ENCODE assay signal across 8 mouse cellular contexts in the genomic region with DNA sequence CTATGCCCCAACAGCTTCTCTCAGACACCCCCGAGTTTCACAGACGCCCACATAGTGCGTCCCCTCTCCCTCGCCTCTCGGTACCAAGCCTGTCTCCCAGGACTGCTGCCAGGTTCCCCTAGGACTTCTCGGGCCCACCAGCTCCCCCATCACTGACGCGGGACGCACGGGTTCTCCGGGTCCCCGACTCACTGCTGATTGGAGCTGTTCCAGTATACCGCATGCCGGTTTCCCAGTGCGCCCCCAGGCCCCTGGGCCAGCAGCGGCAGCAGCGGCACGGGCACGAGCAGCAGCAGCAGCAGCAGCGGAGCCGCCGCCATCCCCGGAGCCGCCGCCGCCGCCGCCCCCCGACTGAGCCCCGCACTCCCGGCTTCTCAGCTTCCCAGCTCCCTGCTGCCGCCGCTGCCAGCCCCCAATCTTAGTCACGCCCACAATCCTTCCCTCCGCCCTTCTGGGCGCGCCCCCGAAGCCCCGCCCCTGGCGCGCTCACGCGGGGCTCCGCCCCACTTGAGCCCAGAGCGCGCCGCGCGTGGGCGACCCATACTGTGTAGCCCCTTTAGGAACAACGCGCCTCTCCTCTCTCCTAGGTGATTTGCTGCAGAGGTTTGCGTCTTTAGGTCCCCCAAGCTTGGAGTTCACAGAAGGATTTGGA. TPM values are rescaled to one million over a fixed set of nuclear protein-coding genes. Genes with fewer than 3 reads are reported as not detected.
DNase-seq lines count a peak whose midpoint lies in the region; ATAC-seq lines count a peak whose summit lies in the region.

Efna3 (minus strand) TSS at position 452 of the 652 bp plus-strand sequence.

- under 1% methylated on average over 53 of the region's 53 CpGs for WGBS in hindbrain, embryonic 16.5 days

- H3K4me2 ChIP-seq in hindbrain, embryonic 16.5 days (ENCODE audit: low read length) = peak within 1 kb of the TSS; percentile 89

- H3K27ac ChIP-seq in hindbrain, embryonic 16.5 days (ENCODE audit: low read depth, low read length) = peak within 1 kb of the TSS; percentile 96

- H3K27me3 ChIP-seq in hindbrain, embryonic 16.5 days (replicated peaks; ENCODE audit: control insufficient read depth, insufficient read depth, low read length) = peaks cover 3% of the 10 kb centered on the region

- DNase-seq in NIH3T3 (ENCODE audit: low read depth) = peak; percentile 86
- DNase-seq in c-Kit-positive CD71-positive TER-119-positive erythroid progenitor cells, embryonic 14.5 days (ENCODE audit: low spot score) = peak; percentile 27
- DNase-seq in gastrocnemius, adult 18-20 months (ENCODE audit: low spot score) = peak; percentile 56
- peak; percentile 88 for DNase-seq in left cerebral cortex, adult 11 months (ENCODE audit: low spot score)
- DNase-seq in lung, postnatal 14 days = peak; percentile 70
- DNase-seq in right cerebral cortex, postnatal 14 days = peak; percentile 85

- ATAC-seq in hindbrain, embryonic 16.5 days = peak; percentile 42
- no peak for ATAC-seq in megakaryocyte-erythroid progenitor cell, adult 5-6 weeks (replicated peaks; ENCODE audit: low FRiP score, low TSS enrichment, poor library complexity, severe bottlenecking)

- no peaks in the 10 kb centered on the region for H3K9me3 ChIP-seq in hindbrain, embryonic 16.5 days (ENCODE audit: control insufficient read depth, low read length)

- peak within 1 kb of the TSS; percentile 60 for H3K4me3 ChIP-seq in hindbrain, embryonic 16.5 days (ENCODE audit: low read length)

- peak within 1 kb of the TSS; percentile 83 for H3K9ac ChIP-seq in hindbrain, embryonic 16.5 days (ENCODE audit: low read depth, low read length)

- H3K4me1 ChIP-seq in hindbrain, embryonic 16.5 days (ENCODE audit: control insufficient read depth, insufficient read depth, low read depth, low read length) = peaks cover 30% of the 10 kb centered on the region

- no peaks in the 10 kb centered on the region for H3K36me3 ChIP-seq in hindbrain, embryonic 16.5 days (ENCODE audit: control insufficient read depth, insufficient read depth, low read length)

RNA-seq across cellular contexts. Expression of gene Efna3, which starts in this region (rescaled TPM):
- not detected for total RNA-seq in gastrocnemius, adult 18-20 months (2021)
- polyA plus RNA-seq in hindbrain, embryonic 16.5 days (2015; fragmentation: Nextera tagmentation; extraction: Ambion mirVana) = 77.9 and 78.0 TPM in 2 replicates
- not detected in 2 replicates for total RNA-seq in megakaryocyte-erythroid progenitor cell, adult 5-6 weeks (2014; fragmentation: Nextera tagmentation)
- not detected in 2 replicates for total RNA-seq in megakaryocyte-erythroid progenitor cell, adult 5-6 weeks (2017)

Comparison
In these comparisons a context has a peak if more than half of its experiments do, and no peak if none do; other contexts are left out.
1. Peak in DNase-seq in gastrocnemius, adult 18-20 months; RNA of the gene not detected or under 1 TPM.
2. DNase-seq: peak in every context shown above with its lines; median percentile 88 in left cerebral cortex, adult 11 months; 86 in NIH3T3; 85 in right cerebral cortex, postnatal 14 days; 70 in lung, postnatal 14 days; 56 in gastrocnemius, adult 18-20 months; 27 in c-Kit-positive CD71-positive TER-119-positive erythroid progenitor cells, embryonic 14.5 days.